Mouse (Mus musculus): ENCODE measurements around the gene Uxs1. TPM values are rescaled to one million over a fixed set of nuclear protein-coding genes. Genes with fewer than 3 reads are reported as not detected.

Uxs1 gene
- polyA plus RNA-seq, 1 experiment from 2014 or later, result 20.2 TPM

DNA sequence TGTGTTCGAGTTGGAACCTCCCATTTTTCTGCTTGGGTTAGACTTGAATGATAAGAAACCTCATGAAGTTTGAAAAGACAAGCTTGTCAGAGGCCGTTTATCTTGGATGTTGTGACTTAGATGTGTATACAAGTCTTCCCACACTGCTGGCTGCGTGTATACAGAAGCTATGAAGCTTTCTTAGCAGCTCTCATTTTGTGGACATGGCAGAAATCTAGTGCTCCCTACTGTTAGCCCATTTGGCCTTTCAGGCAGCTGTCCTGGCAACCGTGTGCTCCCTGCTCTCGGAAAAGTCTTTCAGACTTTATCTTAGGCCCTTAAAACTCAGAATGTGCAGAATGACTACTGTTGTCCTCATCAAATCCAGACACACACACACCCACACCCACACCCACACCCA is 31.4 kb upstream of the Uxs1 start:
- no peak overlapping the region for H3K27ac ChIP-seq (replicated peaks)
- ATAC-seq (ENCODE audit: low FRiP score, low TSS enrichment) (no peak), DNase-seq (ENCODE audit: low spot score) (no peak)
- no peaks in the 10 kb centered on the region for H3K9me3 ChIP-seq (ENCODE audit: control insufficient read depth, low read length)
- TF ChIP-seq CTCF (IDR thresholded peaks at IDR 0.05; ENCODE audit: low read depth), result no peak
- TF ChIP-seq EP300 (optimal IDR thresholded peaks at IDR 0.05), result no peak
- no peak overlapping the region for H3K4me2 ChIP-seq (replicated peaks; ENCODE audit: low read depth)
- H3K4me3 ChIP-seq (ENCODE audit: low read depth, low read length), result no peak overlapping the region
- no peak overlapping the region for H3K9ac ChIP-seq (ENCODE audit: low read length)
- 35% methylated on average over 5 of the region's 5 CpGs for WGBS
- no peaks in the 10 kb centered on the region for H3K36me3 ChIP-seq (ENCODE audit: control insufficient read depth, insufficient read depth, low read length)
- no peaks in the 10 kb centered on the region for H3K27me3 ChIP-seq (ENCODE audit: control insufficient read depth, insufficient read depth, low read length)
- H3K4me1 ChIP-seq (replicated peaks; ENCODE audit: control insufficient read depth, insufficient read depth), result no peaks in the 10 kb centered on the region

DNA sequence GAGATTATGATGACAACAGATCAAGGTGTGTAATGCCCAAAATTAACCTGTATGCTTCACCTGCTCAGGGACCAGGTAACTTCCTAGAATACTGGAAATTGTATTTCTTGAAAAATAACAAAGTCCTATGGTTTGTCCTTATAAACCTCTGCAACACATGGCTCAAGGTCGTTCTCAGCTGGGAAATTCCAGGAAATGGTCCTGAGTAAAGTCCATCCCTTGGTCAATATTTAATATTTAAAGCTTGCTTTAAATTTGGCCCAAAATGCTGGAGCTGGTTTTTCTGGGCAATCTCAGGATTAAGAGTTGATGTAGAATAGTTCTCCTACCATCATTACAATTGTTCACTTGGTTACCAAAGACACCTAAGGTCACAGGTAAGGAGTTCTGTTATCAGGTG is 30.1 kb upstream of the Uxs1 start:
- no peaks in the 10 kb centered on the region for H3K27me3 ChIP-seq (ENCODE audit: control insufficient read depth, insufficient read depth, low read length)
- no peak overlapping the region for H3K4me3 ChIP-seq (ENCODE audit: low read depth, low read length)
- ATAC-seq (ENCODE audit: low FRiP score, low TSS enrichment) (no peak), DNase-seq (ENCODE audit: low spot score) (no peak)
- no peak overlapping the region for H3K4me2 ChIP-seq (replicated peaks; ENCODE audit: low read depth)
- no peaks in the 10 kb centered on the region for H3K9me3 ChIP-seq (ENCODE audit: control insufficient read depth, low read length)
- H3K9ac ChIP-seq (ENCODE audit: low read length), result no peak overlapping the region
- H3K4me1 ChIP-seq (replicated peaks; ENCODE audit: control insufficient read depth, insufficient read depth), result no peaks in the 10 kb centered on the region
- no peaks in the 10 kb centered on the region for H3K36me3 ChIP-seq (ENCODE audit: control insufficient read depth, insufficient read depth, low read length)
- no peak overlapping the region for H3K27ac ChIP-seq (replicated peaks)
- WGBS, result 57% methylated on average over 1 of the region's 1 CpGs
- TF ChIP-seq EP300 (optimal IDR thresholded peaks at IDR 0.05) (no peak), CTCF (IDR thresholded peaks at IDR 0.05; ENCODE audit: low read depth) (no peak)

DNA sequence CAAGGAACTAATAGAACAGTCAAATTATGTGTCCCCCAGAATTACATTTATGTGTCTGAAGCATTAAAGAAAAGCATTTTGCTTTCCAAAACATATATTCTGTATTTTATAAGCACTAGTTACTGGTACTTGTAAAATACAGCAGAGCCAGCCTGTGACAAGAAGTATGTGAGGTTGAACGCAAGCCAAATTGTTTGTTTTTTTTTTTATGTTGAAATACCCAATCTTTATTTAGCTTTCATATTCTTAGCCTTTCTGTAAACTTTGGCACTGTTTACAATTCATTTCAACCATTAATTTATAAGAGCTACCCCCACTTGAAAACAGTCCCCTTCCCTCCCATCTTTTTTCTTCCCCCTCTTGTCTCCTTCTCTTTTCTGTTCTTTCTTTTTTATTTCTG is 28.0 kb upstream of the Uxs1 start:
- TF ChIP-seq CTCF (IDR thresholded peaks at IDR 0.05; ENCODE audit: low read depth), result no peak
- TF ChIP-seq EP300 (optimal IDR thresholded peaks at IDR 0.05), result no peak
- Histone ChIP-seq H3K4me2 (replicated peaks; ENCODE audit: low read depth) (no peak overlapping the region), H3K9ac (ENCODE audit: low read length) (no peak overlapping the region), H3K4me3 (ENCODE audit: low read depth, low read length) (no peak overlapping the region), H3K9me3 (ENCODE audit: control insufficient read depth, low read length) (no peaks in the 10 kb centered on the region), H3K4me1 (replicated peaks; ENCODE audit: control insufficient read depth, insufficient read depth) (no peaks in the 10 kb centered on the region), H3K27me3 (ENCODE audit: control insufficient read depth, insufficient read depth, low read length) (no peaks in the 10 kb centered on the region), H3K27ac (replicated peaks) (no peak overlapping the region), H3K36me3 (ENCODE audit: control insufficient read depth, insufficient read depth, low read length) (no peaks in the 10 kb centered on the region)
- ATAC-seq (ENCODE audit: low FRiP score, low TSS enrichment), result no peak
- WGBS, result 35% methylated on average over 1 of the region's 1 CpGs
- DNase-seq (ENCODE audit: low spot score), result no peak

DNA sequence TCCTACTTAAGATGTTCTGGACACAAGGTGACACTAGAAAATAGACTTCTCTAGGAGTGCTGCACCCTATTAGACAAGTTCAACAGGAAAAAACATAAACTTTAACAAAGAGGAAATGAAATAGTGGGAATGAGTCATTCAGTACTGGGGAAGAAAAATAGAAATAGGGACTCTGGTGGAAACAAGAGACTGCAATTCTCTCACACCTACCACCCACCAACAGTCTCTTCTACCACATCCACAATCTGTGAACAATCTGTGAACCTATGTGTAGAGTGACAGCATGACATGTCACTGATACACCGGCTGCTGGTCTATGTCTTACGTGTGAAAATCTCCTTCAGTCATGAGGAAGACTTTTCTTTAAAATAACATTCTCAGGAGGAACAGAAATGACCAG is 15.8 kb upstream of the Uxs1 start:
- H3K9ac ChIP-seq (ENCODE audit: low read length), result no peak overlapping the region
- WGBS, result 75% methylated on average over 2 of the region's 2 CpGs
- TF ChIP-seq EP300 (optimal IDR thresholded peaks at IDR 0.05) (no peak), CTCF (IDR thresholded peaks at IDR 0.05; ENCODE audit: low read depth) (no peak)
- no peaks in the 10 kb centered on the region for H3K9me3 ChIP-seq (ENCODE audit: control insufficient read depth, low read length)
- ATAC-seq (ENCODE audit: low FRiP score, low TSS enrichment) (no peak), DNase-seq (ENCODE audit: low spot score) (no peak)
- H3K27me3 ChIP-seq (ENCODE audit: control insufficient read depth, insufficient read depth, low read length), result no peaks in the 10 kb centered on the region
- H3K4me2 ChIP-seq (replicated peaks; ENCODE audit: low read depth), result no peak overlapping the region
- H3K4me1 ChIP-seq (replicated peaks; ENCODE audit: control insufficient read depth, insufficient read depth), result no peaks in the 10 kb centered on the region
- H3K36me3 ChIP-seq (ENCODE audit: control insufficient read depth, insufficient read depth, low read length), result no peaks in the 10 kb centered on the region
- H3K27ac ChIP-seq (replicated peaks), result no peak overlapping the region
- H3K4me3 ChIP-seq (ENCODE audit: low read depth, low read length), result no peak overlapping the region

DNA sequence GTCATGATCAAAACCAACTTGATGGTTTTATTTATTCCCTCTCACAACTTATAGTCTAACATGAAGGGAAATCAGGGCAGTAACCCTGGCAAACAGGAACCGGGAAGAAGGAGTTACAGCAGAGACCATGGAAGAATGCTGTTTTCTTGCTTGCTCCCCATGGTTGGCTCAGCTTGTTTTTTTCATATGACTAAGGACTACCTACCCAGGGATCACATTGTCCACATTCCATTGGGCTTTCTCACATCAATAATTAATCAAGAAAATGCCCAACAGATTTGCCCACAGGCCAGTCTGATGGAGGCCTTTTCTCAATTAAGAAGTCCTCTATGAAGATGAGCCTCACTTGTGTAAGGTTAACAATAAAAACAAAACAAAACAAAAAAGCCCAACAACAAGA is 9.6 kb upstream of the Uxs1 start:
- no peak for TF ChIP-seq CTCF (IDR thresholded peaks at IDR 0.05; ENCODE audit: low read depth)
- TF ChIP-seq EP300 (optimal IDR thresholded peaks at IDR 0.05), result no peak
- no peaks in the 10 kb centered on the region for H3K4me1 ChIP-seq (replicated peaks; ENCODE audit: control insufficient read depth, insufficient read depth)
- WGBS, result 94% methylated on average over 1 of the region's 1 CpGs
- no peak overlapping the region for H3K4me2 ChIP-seq (replicated peaks; ENCODE audit: low read depth)
- ATAC-seq (ENCODE audit: low FRiP score, low TSS enrichment) (no peak), DNase-seq (ENCODE audit: low spot score) (no peak)
- H3K9ac ChIP-seq (ENCODE audit: low read length), result no peak overlapping the region
- no peak overlapping the region for H3K27ac ChIP-seq (replicated peaks)
- no peaks in the 10 kb centered on the region for H3K36me3 ChIP-seq (ENCODE audit: control insufficient read depth, insufficient read depth, low read length)
- H3K27me3 ChIP-seq (ENCODE audit: control insufficient read depth, insufficient read depth, low read length), result no peaks in the 10 kb centered on the region
- no peaks in the 10 kb centered on the region for H3K9me3 ChIP-seq (ENCODE audit: control insufficient read depth, low read length)
- H3K4me3 ChIP-seq (ENCODE audit: low read depth, low read length), result no peak overlapping the region

DNA sequence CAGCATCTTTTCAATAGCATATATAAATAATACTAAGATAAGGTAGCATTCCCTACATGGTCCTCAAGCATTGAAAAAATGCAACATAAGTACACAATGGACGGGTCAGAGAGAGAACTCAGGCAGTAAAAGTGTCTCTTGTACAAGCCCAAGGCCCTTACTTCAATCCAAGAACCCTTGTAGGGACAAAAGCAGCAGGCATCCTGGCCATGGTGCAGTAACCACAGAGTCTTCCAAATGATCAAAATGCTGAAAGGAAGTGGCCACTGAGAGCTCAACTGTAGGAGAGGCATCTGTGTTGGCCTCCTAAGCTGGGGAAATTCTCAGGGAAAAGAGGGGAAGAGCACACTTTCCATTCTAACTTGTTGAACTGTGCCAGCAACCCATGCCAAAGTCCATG is 2.5 kb upstream of the Uxs1 start:
- H3K9me3 ChIP-seq (ENCODE audit: control insufficient read depth, low read length), result no peaks in the 10 kb centered on the region
- no peak overlapping the region for H3K4me2 ChIP-seq (replicated peaks; ENCODE audit: low read depth)
- ATAC-seq (ENCODE audit: low FRiP score, low TSS enrichment) (no peak), DNase-seq (ENCODE audit: low spot score) (no peak)
- no peaks in the 10 kb centered on the region for H3K4me1 ChIP-seq (replicated peaks; ENCODE audit: control insufficient read depth, insufficient read depth)
- no peaks in the 10 kb centered on the region for H3K36me3 ChIP-seq (ENCODE audit: control insufficient read depth, insufficient read depth, low read length)
- H3K27ac ChIP-seq (replicated peaks), result no peak overlapping the region
- no peak for TF ChIP-seq EP300 (optimal IDR thresholded peaks at IDR 0.05)
- TF ChIP-seq CTCF (IDR thresholded peaks at IDR 0.05; ENCODE audit: low read depth), result no peak
- 59% methylated on average over 1 of the region's 1 CpGs for WGBS
- no peak overlapping the region for H3K9ac ChIP-seq (ENCODE audit: low read length)
- H3K27me3 ChIP-seq (ENCODE audit: control insufficient read depth, insufficient read depth, low read length), result no peaks in the 10 kb centered on the region
- H3K4me3 ChIP-seq (ENCODE audit: low read depth, low read length), result no peak overlapping the region

Measured in stomach, postnatal 0 days (tissue).